Mouse (Mus musculus) heart, adult 2 months (tissue): ENCODE results near the gene Stmn1. TPM values are rescaled to one million over a fixed set of nuclear protein-coding genes. Genes with fewer than 3 reads are reported as not detected.
A peak's percentile ranks its signal among the peaks of the same experiment; 100 is the strongest.
"Not testable (repeated sequence)": the region's sequence is repeated elsewhere in the genome, so short reads cannot be mapped to it uniquely, and the experiment has no call there.

Experiments
- DNase-seq, 2 experiments: peaks; one replicate each; pipeline ENCODE4 v3.0.0; 2021
- H3K27ac ChIP-seq: fragments of 200-600 bp; 2 replicates; pipeline ENCODE4 v1.8.1; 2022
- H3K27me3 ChIP-seq: fragments of 200-500 bp; 2 replicates; pipeline ENCODE4 v1.6.1; 2012; ENCODE audit warnings: mild to moderate bottlenecking, low read length, inconsistent platforms, mixed read lengths; ENCODE audit not compliant: control insufficient read depth, insufficient read depth
- H3K36me3 ChIP-seq: fragments of 200-500 bp; 2 replicates; pipeline ENCODE4 v1.6.1; 2012; ENCODE audit warnings: low read length, inconsistent platforms; ENCODE audit not compliant: control insufficient read depth, insufficient read depth
- H3K4me1 ChIP-seq: fragments of 200-500 bp; 2 replicates; pipeline ENCODE4 v1.6.1; 2011; ENCODE audit warnings: low read length; ENCODE audit not compliant: control insufficient read depth, insufficient read depth
- H3K4me3 ChIP-seq: fragments of 200-600 bp; 2 replicates; pipeline ENCODE4 v1.8.1; 2022
- H3K79me2 ChIP-seq: fragments of 200-500 bp; replicated peaks from 2 replicates; pipeline ENCODE4 v1.6.1; 2012; ENCODE audit warnings: mild to moderate bottlenecking, inconsistent platforms, low read length, moderate library complexity, mixed read lengths; ENCODE audit not compliant: control insufficient read depth, insufficient read depth
- H3K9ac ChIP-seq: fragments of 200-500 bp; 2 replicates; pipeline ENCODE4 v1.6.1; 2012; ENCODE audit warnings: low read depth, mild to moderate bottlenecking, control low read depth, inconsistent platforms, low read length, mixed read lengths
- CTCF ChIP-seq: fragments of 200-600 bp; IDR thresholded peaks from 2 replicates; pipeline ENCODE4 v1.8.1; 2022; ENCODE audit warnings: antibody characterized with exemption, mild to moderate bottlenecking, moderate library complexity
- EP300 ChIP-seq: fragments of 200-500 bp; IDR thresholded peaks from 2 replicates; pipeline ENCODE4 v1.6.1; 2011; ENCODE audit warnings: low read depth, low read length, control low read depth; ENCODE audit not compliant: insufficient read depth
- POLR2A ChIP-seq: fragments of 200-500 bp; IDR thresholded peaks from 2 replicates; pipeline ENCODE4 v1.6.1; 2011; ENCODE audit warnings: mild to moderate bottlenecking, low read depth, low read length, control low read depth; ENCODE audit not compliant: insufficient read depth
- WGBS: fragments of 180-500 bp; shearing (Covaris S2); methylation state at CpG from one replicate; pipeline ENCODE4 v1.1.7; 2018; 5-methylcytosine and 5-hydroxymethylcytosine counted together
- intact Hi-C: fragments of 180-260 bp; cut with DNase I; formaldehyde crosslinking; loops from one replicate; pipeline ENCODE4 v1.15.1; 2025
- polyA plus RNA-seq: library from polyadenylated mRNA; depleted of rRNA; stranded (reverse); fragments of >200 nt; gene quantifications from 2 replicates; pipeline ENCODE4 v1.2.3, GENCODE M21; 2012
- total RNA-seq, 2 experiments: library from RNA; stranded (reverse); gene quantifications; 2 replicates each; pipeline ENCODE4 v1.2.3; 2021

Stmn1 gene
- total and polyA plus RNA-seq, 3 experiments, result 10.9 to 23.0 (median 20.1) TPM

DNA sequence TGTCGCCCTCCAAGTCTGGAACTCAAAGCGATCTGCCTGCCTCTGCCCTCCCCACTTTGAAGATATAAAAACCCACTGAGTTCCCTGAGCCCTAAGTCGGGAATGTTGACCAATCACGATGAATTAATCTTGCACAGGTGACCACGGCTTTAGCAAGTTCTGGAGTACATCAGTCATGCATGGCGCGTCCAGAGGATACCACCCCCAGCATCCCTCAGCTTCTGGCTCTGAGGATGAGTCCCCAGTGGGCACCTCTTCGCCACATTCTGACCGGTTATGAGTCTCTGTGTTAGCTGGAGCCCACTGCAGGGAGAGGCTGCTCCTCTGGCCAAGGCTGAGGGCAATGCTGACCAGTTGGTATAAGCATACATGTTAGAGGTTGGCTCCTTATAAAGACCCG is 16.1 kb downstream of the Stmn1 start:
- Histone ChIP-seq H3K27ac (no peak overlapping the region), H3K4me1 (no peaks in the 10 kb centered on the region), H3K27me3 (no peaks in the 10 kb centered on the region), H3K9ac (no peak overlapping the region), H3K4me3 (no peak overlapping the region), H3K36me3 (no peaks in the 10 kb centered on the region), H3K79me2 (no peaks in the 10 kb centered on the region)
- intact Hi-C loops, result no loop called here
- 80% methylated on average over 10 of the region's 10 CpGs for WGBS
- DNase-seq, result no peak
- TF ChIP-seq EP300 (no peak), CTCF (no peak), POLR2A (no peak)

DNA sequence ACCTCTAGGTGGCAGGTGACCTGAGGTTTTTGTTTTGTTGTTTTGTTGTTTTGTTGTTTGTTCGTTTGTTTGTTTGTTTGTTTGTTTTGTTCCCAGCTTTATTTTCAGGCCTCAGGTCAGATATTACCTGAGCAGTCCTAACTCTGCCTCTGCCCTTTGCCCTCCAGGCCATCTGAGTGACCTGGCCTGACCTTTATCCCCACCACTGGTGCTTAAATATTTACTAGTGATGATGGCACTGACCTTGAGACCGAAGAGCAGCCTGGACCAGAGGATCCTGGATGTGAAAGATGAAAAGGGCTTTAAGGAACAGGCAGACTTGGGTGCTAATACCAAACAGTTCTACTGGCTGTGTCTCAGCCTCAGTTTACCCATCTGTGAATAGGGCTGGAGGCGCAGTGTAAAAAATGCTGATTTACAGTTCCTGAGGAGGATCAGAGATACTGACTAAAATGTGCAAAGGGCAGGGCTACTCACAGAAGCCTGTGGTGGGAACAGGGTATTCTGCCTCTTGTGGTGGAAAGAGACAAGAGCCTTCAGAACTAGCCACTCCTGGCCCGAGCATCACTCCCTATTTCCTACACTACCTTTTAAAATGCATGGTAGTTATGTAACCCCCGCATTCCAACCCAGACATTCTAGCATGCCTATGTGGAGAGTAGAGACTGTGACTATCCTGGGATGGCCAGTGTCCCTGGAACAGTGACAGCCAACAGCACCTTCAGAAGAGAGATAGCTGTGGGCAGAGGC is 17.2 kb downstream of the Stmn1 start:
- H3K4me1 ChIP-seq, result peaks cover 2% of the 10 kb centered on the region
- H3K27ac ChIP-seq, result no peak overlapping the region
- H3K9ac ChIP-seq, result no peak overlapping the region
- no peak overlapping the region for H3K4me3 ChIP-seq
- no peaks in the 10 kb centered on the region for H3K27me3 ChIP-seq
- TF ChIP-seq POLR2A (no peak), CTCF (no peak)
- no peaks in the 10 kb centered on the region for H3K79me2 ChIP-seq
- H3K36me3 ChIP-seq, result no peaks in the 10 kb centered on the region
- 85% methylated on average over 5 of the region's 5 CpGs for WGBS
- intact Hi-C loops, result no loop called here
- DNase-seq, result no peak

DNA sequence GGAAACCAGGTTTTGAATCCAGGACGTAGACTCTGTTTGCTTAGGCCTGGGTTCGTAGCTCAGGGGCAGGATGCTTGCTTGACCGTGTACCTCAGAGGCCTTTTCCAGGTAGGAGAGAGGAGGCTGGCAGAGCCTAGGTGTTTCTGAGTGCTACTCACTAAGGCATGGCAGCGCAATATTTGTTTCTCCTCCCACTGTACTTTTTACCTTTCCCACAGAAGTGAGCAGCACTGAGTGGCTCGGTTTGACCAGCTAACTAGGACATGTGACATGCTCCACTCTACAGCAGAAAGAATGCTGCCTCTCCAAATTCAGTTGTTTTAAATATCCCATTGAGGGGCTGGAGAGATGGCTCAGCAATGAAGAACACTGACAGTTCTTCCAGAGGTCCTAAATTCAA is 20.1 kb downstream of the Stmn1 start:
- intact Hi-C loops, result no loop called here
- 97% methylated on average over 5 of the region's 5 CpGs for WGBS
- H3K36me3 ChIP-seq, result no peaks in the 10 kb centered on the region
- no peaks in the 10 kb centered on the region for H3K79me2 ChIP-seq
- H3K27ac ChIP-seq, result no peak overlapping the region
- no peak overlapping the region for H3K4me3 ChIP-seq
- H3K9ac ChIP-seq, result no peak overlapping the region
- no peaks in the 10 kb centered on the region for H3K27me3 ChIP-seq
- DNase-seq, result no peak
- TF ChIP-seq POLR2A, result no peak
- peaks cover 2% of the 10 kb centered on the region for H3K4me1 ChIP-seq

DNA sequence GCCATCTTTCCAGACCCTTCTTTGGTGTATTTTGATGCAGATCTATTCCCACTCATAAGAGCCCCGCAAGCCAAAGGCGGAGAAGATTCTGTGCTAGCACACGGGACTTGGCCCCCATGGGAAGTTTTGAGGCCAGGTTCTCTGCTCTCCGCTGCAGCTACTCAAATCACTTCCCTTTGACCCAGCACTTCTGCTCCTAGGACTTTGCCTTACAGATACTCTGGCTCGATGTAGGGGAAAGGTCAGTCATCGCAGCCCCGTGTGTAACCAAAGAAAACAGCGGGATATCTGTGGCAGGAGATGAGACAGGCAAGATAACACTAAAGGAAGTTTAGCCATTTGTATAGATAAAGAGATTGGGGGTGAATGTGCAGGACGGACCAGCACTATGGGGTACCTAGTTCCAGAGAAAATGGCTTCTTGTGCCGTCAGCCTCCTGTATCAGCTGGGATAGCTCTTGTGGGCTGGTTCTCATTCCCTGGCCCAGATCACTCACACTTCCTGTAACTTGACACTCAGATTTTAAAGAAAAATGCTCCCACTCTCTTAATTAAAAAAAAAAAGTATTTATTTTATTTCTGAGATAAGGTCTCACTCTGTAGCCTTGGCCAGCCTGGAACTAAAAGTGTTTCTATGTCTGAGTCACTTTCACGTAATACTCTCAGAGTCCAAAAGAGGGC is 22.0 kb downstream of the Stmn1 start:
- H3K9ac ChIP-seq, result no peak overlapping the region
- no peaks in the 10 kb centered on the region for H3K36me3 ChIP-seq
- DNase-seq, result no peak
- TF ChIP-seq EP300 (no peak), CTCF (0 out of 2 replicates have a peak, but pooled peaks have one; percentile 7)
- H3K27ac ChIP-seq, result no peak overlapping the region
- intact Hi-C loops, result no loop called here
- H3K4me3 ChIP-seq, result no peak overlapping the region
- 50% methylated on average over 11 of the region's 11 CpGs for WGBS
- no peaks in the 10 kb centered on the region for H3K79me2 ChIP-seq
- H3K4me1 ChIP-seq, result peaks cover 3% of the 10 kb centered on the region
- no peaks in the 10 kb centered on the region for H3K27me3 ChIP-seq

DNA sequence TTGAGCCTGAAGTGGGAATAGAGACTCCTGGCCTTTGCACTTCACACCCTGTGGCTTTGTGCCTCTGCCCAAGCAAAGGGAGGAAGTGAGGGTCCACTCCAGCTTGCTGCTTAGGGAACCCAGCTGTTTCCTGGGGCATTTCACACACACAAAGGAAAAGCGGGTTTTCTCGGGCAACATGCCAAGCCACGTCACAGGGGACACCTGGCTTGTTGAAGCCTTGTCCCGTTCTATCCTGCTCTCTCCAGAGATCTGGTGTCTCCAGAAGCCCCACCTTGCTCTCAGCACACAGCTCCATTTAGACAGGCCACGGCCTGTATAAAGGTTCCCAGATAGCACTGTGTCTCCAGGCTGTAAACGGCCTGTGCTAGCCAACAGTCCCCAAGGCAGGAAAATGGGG is 23.6 kb downstream of the Stmn1 start:
- 48% methylated on average over 6 of the region's 6 CpGs for WGBS
- H3K27me3 ChIP-seq, result no peaks in the 10 kb centered on the region
- H3K4me1 ChIP-seq, result peaks cover 9% of the 10 kb centered on the region
- no peak overlapping the region for H3K9ac ChIP-seq
- DNase-seq, result no peak
- TF ChIP-seq CTCF (no peak), EP300 (no peak), POLR2A (no peak)
- no peak overlapping the region for H3K27ac ChIP-seq
- H3K36me3 ChIP-seq, result no peaks in the 10 kb centered on the region
- intact Hi-C loops, result no loop called here
- no peaks in the 10 kb centered on the region for H3K79me2 ChIP-seq
- H3K4me3 ChIP-seq, result no peak overlapping the region

DNA sequence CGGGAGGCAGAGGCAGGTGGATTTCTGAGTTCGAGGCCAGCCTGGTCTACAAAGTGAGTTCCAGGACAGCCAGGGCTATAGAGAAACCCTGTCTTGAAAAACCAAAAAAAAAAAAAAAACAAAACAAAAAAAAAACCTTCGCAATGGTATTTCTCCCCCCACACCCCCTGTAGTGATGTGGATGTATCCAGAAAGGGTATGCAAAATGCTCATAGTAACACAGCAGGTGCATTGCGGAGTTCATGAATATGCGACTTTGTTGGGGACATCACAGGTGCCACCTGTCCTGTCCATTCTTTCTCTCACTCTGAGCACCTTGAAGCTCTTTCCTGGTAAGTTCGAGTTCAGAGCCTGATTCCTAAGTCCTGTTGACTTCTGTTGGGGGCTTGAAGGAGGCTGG is 26.0 kb downstream of the Stmn1 start:
- DNase-seq, H3K27ac ChIP-seq, H3K9ac ChIP-seq, H3K27me3 ChIP-seq, intact Hi-C loops, H3K4me3 ChIP-seq, H3K36me3 ChIP-seq, H3K79me2 ChIP-seq: not testable (repeated sequence)
- WGBS, result 93% methylated on average over 6 of the region's 6 CpGs
- peaks cover 12% of the 10 kb centered on the region for H3K4me1 ChIP-seq
